Mouse (Mus musculus): Measurements from ENCODE around the gene Ube2m. TPM values are rescaled to one million over a fixed set of nuclear protein-coding genes. Genes with fewer than 3 reads are reported as not detected.

The Ube2m gene
- polyA plus RNA-seq, 1 experiment from 2014 or later, result 156 TPM

DNA sequence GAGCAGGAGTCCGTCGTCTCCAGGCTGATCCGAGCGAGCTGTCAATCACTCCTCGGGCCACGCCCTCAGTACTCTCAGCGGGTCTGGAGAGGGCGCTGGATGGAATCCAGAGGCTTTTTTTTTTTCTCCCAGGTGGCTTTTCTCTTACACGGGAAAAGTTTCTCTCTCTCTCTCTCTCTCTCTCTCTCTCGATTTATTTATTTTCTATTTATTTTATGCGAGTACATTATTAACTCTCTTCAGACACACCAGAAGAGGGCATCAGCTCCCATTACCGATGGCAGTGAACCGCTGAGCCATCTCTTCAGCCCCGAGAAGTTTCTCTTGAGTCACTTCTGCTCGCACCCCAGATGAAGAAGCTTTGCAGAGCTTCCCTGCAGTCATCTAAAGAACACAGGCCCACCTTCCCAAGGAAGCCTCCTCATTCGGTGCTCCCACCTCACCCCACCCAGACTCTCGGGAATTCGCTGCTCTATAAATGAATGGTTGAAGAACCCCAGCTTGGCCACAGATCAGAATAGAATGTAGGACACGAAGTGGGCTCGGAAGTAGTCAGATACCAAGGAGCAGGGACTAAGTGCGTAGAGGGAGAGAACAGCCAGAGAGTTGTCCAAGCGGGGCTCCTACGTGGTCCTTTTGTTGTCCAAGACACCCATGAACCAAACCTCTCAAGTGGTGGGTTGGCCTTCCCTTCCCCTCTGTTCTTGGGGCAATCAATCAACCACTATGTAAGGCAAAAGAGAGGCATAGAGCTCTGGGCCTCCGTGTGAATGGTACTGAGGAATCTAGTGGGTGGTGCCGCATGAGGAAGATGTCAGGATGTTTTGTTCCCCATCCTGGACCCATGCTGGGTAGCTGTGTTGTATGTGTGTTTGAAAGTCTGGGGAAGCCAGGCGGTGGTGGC lies 27.8 kb downstream of the Ube2m start, which contains the start of gene Zbtb45:
Gene Zbtb45, minus strand, starts transcription at position 30 of the 904 bp plus-strand sequence.
- Histone ChIP-seq H3K36me3 (ENCODE audit: control insufficient read depth, insufficient read depth, low read length) (peaks cover 19% of the 10 kb centered on the region; the same call in 1 of the 2 replicates), H3K27me3 (ENCODE audit: control insufficient read depth, insufficient read depth, low read length) (no peaks in the 10 kb centered on the region), H3K4me1 (ENCODE audit: control insufficient read depth, insufficient read depth, low read length) (peaks cover 3% of the 10 kb centered on the region; the same call in 1 of the 2 replicates), H3K9me3 (ENCODE audit: control insufficient read depth, low read length) (no peaks in the 10 kb centered on the region), H3K4me3 (ENCODE audit: low read length) (peak within 1 kb of the TSS; percentile 70), H3K4me2 (replicated peaks; ENCODE audit: low read depth, low read length) (peak within 1 kb of the TSS; percentile 62), H3K27ac (ENCODE audit: low read depth, low read length) (peak within 1 kb of the TSS; percentile 97), H3K9ac (ENCODE audit: low read depth, low read length) (peak within 1 kb of the TSS; percentile 76)
- 14% methylated on average over 26 of the region's 26 CpGs for WGBS
- ATAC-seq (ENCODE audit: low FRiP score, low TSS enrichment), result peak; percentile 1; the same call in 1 of the 2 replicates

DNA sequence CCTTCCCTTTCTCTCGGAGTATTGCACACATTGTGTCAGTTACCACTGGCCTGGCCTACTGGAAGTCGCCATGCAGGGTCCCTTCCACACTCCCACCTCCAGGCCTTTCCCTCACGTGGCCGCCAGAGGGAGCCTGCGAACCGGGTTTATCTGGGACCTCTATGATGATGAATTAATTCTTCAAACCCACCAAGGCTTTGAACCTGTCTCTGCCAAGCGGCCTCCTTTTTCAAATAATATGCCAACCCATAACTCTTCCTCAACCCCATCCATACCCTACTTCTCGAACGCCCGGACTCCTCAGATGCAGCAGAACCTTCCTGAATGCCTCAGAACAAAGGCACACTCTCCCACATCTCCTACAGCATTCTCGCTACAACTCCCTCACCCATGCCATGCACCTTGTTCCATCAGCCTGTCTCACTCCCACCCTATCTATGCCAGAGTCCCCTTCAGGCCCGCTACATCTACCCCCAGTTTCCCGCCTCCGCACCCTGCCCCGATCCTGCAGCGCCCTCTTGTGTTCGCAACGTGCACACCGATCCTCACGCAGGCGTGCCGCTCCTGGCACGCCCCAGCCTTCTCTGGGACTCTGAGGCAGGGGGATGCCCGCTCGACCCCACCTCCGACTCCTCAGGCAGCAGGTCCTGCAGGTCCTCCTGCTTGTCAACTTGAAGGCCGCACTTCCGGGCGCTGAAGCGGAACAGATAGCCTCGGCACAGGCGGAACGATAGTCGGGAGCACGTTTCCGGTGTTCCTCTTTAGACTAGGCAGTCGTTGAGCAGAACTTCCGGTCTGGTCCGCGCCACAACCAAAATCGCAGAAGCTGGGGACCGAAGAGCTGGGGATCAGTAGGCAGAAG lies 28.7 kb downstream of the Ube2m start:
- H3K27me3 ChIP-seq (ENCODE audit: control insufficient read depth, insufficient read depth, low read length), result no peaks in the 10 kb centered on the region
- peaks cover 3% of the 10 kb centered on the region; the same call in 1 of the 2 replicates for H3K4me1 ChIP-seq (ENCODE audit: control insufficient read depth, insufficient read depth, low read length)
- peak; percentile 93 for ATAC-seq (ENCODE audit: low FRiP score, low TSS enrichment)
- H3K27ac ChIP-seq (ENCODE audit: low read depth, low read length), result peak overlapping the region; percentile 97
- H3K4me2 ChIP-seq (replicated peaks; ENCODE audit: low read depth, low read length), result peak overlapping the region; percentile 62
- H3K9me3 ChIP-seq (ENCODE audit: control insufficient read depth, low read length), result no peaks in the 10 kb centered on the region
- H3K4me3 ChIP-seq (ENCODE audit: low read length), result peak overlapping the region; percentile 70
- WGBS, result under 1% methylated on average over 42 of the region's 42 CpGs
- H3K9ac ChIP-seq (ENCODE audit: low read depth, low read length), result peak overlapping the region; percentile 76
- H3K36me3 ChIP-seq (ENCODE audit: control insufficient read depth, insufficient read depth, low read length), result peaks cover 19% of the 10 kb centered on the region; the same call in 1 of the 2 replicates

DNA sequence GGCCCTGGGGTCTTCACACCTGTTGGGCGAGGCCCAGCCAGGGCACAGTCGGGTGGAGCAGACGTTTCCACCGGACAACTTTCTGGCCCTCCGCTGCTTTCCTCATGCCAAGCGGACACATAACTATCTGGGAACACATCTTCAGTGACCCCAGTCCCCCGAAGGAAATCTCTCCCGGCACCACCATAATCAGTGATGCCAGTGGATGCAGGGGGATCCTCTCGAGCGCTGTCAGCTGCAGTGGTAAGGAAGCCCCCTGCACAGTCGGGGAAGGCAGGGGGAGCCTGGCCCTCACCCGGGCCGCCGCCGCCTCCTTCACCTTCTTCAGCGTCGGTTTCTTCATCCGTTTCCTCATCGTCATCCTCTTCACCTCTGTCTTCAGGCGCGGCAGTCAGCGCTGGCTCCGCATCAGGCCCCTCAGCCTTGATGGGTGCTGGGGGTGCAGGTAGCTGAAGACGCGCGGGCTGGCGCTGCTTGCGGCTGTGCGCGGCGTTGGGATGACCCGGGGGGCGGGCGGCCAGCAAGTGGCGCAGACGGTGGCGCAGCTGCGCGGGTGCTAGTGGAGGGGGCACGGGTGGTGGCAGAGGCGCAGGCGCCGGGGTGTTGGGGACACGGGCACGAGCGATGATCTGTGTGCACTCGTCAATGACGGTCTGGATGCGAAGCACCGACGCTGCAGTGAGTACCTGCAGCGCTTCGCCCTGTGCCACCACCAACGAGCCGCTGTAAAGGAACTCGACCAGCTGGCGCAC lies 30.6 kb downstream of the Ube2m start:
- H3K36me3 ChIP-seq (ENCODE audit: control insufficient read depth, insufficient read depth, low read length), result peaks cover 19% of the 10 kb centered on the region; the same call in 1 of the 2 replicates
- no peak for ATAC-seq (ENCODE audit: low FRiP score, low TSS enrichment)
- H3K4me1 ChIP-seq (ENCODE audit: control insufficient read depth, insufficient read depth, low read length), result peaks cover 3% of the 10 kb centered on the region; the same call in 1 of the 2 replicates
- peak overlapping the region; percentile 44; the same call in 1 of the 2 replicates for H3K9ac ChIP-seq (ENCODE audit: low read depth, low read length)
- H3K27me3 ChIP-seq (ENCODE audit: control insufficient read depth, insufficient read depth, low read length), result no peaks in the 10 kb centered on the region
- no peaks in the 10 kb centered on the region for H3K9me3 ChIP-seq (ENCODE audit: control insufficient read depth, low read length)
- H3K27ac ChIP-seq (ENCODE audit: low read depth, low read length), result no peak overlapping the region
- H3K4me3 ChIP-seq (ENCODE audit: low read length), result peak overlapping the region; percentile 27
- 38% methylated on average over 57 of the region's 57 CpGs for WGBS
- peak overlapping the region; percentile 40 for H3K4me2 ChIP-seq (replicated peaks; ENCODE audit: low read depth, low read length)

DNA sequence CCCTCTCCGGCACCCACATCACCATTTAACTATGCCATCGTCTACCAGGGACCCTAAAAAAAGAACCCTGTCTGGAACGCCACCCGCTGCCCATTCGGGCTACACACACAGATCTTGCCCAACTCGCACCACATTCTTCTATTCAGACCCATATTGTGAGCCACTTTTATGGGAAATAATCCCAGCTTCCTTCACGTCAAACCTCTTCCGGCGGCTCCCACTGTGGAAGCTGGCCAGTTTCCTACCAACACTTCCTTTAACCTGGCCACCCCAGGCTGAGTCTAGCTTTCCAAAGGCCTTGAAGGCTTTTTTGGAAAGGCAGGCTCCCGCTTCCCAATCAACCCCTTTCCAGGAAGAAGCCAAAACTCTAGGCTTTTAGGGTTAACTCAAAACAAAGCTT lies 31.5 kb downstream of the Ube2m start:
- H3K4me1 ChIP-seq (ENCODE audit: control insufficient read depth, insufficient read depth, low read length), result peaks cover 3% of the 10 kb centered on the region; the same call in 1 of the 2 replicates
- peaks cover 19% of the 10 kb centered on the region; the same call in 1 of the 2 replicates for H3K36me3 ChIP-seq (ENCODE audit: control insufficient read depth, insufficient read depth, low read length)
- no peak overlapping the region; the same call in 1 of the 2 replicates for H3K27ac ChIP-seq (ENCODE audit: low read depth, low read length)
- H3K9me3 ChIP-seq (ENCODE audit: control insufficient read depth, low read length), result no peaks in the 10 kb centered on the region
- H3K27me3 ChIP-seq (ENCODE audit: control insufficient read depth, insufficient read depth, low read length), result no peaks in the 10 kb centered on the region
- H3K4me3 ChIP-seq (ENCODE audit: low read length), result no peak overlapping the region; the same call in 1 of the 2 replicates
- 88% methylated on average over 10 of the region's 10 CpGs for WGBS
- no peak for ATAC-seq (ENCODE audit: low FRiP score, low TSS enrichment)
- H3K4me2 ChIP-seq (replicated peaks; ENCODE audit: low read depth, low read length), result no peak overlapping the region
- H3K9ac ChIP-seq (ENCODE audit: low read depth, low read length), result no peak overlapping the region

GRCm38 (mm10) chr7:13006011-13006410 lies 32.1 kb downstream of the Ube2m start:
- Histone ChIP-seq H3K4me3 (ENCODE audit: low read length) (no peak overlapping the region), H3K9me3 (ENCODE audit: control insufficient read depth, low read length) (no peaks in the 10 kb centered on the region), H3K9ac (ENCODE audit: low read depth, low read length) (no peak overlapping the region), H3K27ac (ENCODE audit: low read depth, low read length) (no peak overlapping the region), H3K27me3 (ENCODE audit: control insufficient read depth, insufficient read depth, low read length) (no peaks in the 10 kb centered on the region), H3K36me3 (ENCODE audit: control insufficient read depth, insufficient read depth, low read length) (peaks cover 19% of the 10 kb centered on the region; the same call in 1 of the 2 replicates), H3K4me2 (replicated peaks; ENCODE audit: low read depth, low read length) (no peak overlapping the region), H3K4me1 (ENCODE audit: control insufficient read depth, insufficient read depth, low read length) (peaks cover 3% of the 10 kb centered on the region; the same call in 1 of the 2 replicates)
- ATAC-seq (ENCODE audit: low FRiP score, low TSS enrichment), result no peak
- 91% methylated on average over 17 of the region's 17 CpGs for WGBS

DNA sequence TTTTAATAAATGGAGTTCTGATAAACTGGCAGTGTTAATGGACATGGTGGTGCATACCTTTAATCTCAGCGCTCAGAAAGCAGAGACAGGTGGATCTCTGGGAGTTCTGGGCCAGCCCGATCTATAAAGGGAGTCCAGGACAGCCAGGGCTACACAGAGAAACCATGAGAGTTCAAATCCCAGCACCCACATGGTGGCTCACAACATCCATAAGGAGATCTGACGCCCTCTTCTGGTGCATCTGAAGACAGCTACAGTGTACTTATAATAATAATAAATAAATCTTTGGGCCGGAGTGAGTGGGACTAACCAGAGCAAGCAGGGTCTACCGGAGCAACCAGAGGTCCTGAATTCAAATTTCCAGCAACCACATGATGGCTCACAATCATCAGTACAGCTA lies 34.7 kb downstream of the Ube2m start:
- Histone ChIP-seq H3K4me1 (ENCODE audit: control insufficient read depth, insufficient read depth, low read length) (peaks cover 3% of the 10 kb centered on the region; the same call in 1 of the 2 replicates), H3K9ac (ENCODE audit: low read depth, low read length) (no peak overlapping the region), H3K27ac (ENCODE audit: low read depth, low read length) (no peak overlapping the region), H3K9me3 (ENCODE audit: control insufficient read depth, low read length) (no peaks in the 10 kb centered on the region), H3K4me3 (ENCODE audit: low read length) (no peak overlapping the region), H3K27me3 (ENCODE audit: control insufficient read depth, insufficient read depth, low read length) (no peaks in the 10 kb centered on the region), H3K36me3 (ENCODE audit: control insufficient read depth, insufficient read depth, low read length) (peaks cover 19% of the 10 kb centered on the region; the same call in 1 of the 2 replicates), H3K4me2 (replicated peaks; ENCODE audit: low read depth, low read length) (no peak overlapping the region)
- ATAC-seq (ENCODE audit: low FRiP score, low TSS enrichment), result no peak
- whole genome bisulfite sequencing, result 79% methylated on average over 5 of the region's 5 CpGs

DNA sequence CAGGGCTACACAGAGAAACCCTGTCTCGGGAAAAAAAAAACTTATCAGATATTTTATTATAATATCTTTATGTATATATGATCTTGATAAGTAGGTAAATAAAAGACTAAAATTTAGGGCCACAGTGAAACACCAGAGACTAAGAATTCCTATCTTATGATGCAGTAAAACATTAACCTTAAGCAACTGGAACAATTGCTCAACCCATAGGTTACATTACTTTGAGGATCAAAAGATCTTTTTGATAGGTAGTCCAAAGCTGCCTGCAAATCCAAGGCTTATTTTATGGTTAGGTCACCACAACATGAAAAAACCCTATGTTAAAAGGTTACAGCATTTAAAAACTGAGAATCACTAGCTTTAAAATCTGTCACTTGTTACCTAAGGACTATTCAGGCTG lies 36.5 kb downstream of the Ube2m start:
- Histone ChIP-seq H3K4me1 (ENCODE audit: control insufficient read depth, insufficient read depth, low read length) (no peaks in the 10 kb centered on the region), H3K27me3 (ENCODE audit: control insufficient read depth, insufficient read depth, low read length) (no peaks in the 10 kb centered on the region), H3K4me3 (ENCODE audit: low read length) (no peak overlapping the region), H3K27ac (ENCODE audit: low read depth, low read length) (no peak overlapping the region), H3K36me3 (ENCODE audit: control insufficient read depth, insufficient read depth, low read length) (peaks cover 12% of the 10 kb centered on the region; the same call in 1 of the 2 replicates), H3K9me3 (ENCODE audit: control insufficient read depth, low read length) (no peaks in the 10 kb centered on the region), H3K4me2 (replicated peaks; ENCODE audit: low read depth, low read length) (no peak overlapping the region), H3K9ac (ENCODE audit: low read depth, low read length) (no peak overlapping the region)
- 67% methylated on average over 1 of the region's 1 CpGs for WGBS
- ATAC-seq (ENCODE audit: low FRiP score, low TSS enrichment), result no peak

DNA sequence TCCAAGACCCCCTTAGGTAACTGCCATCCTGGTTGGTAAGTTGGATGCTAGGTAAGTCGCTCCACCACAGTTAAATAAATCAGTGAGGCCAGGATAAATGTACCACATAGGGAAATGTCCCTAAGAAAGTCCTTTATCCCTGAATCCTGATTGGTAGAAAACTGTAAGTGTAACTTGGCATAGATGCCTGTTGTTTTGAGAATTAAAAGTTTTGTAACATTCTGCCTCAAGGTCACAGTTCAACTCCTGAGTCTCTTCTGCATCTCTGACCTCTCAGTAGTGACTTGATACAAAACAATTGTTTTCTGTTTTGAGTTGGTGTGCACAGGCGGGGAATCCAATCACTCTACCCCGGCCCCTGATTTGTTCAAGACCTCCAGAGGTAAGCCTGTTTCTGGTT lies 39.2 kb downstream of the Ube2m start, which contains the start of gene Trim28:
Gene Trim28, plus strand, starts transcription at position 264 of the 400 bp plus-strand sequence.
- Histone ChIP-seq H3K9me3 (ENCODE audit: control insufficient read depth, low read length) (no peaks in the 10 kb centered on the region), H3K4me2 (replicated peaks; ENCODE audit: low read depth, low read length) (no peak within 1 kb of the TSS), H3K9ac (ENCODE audit: low read depth, low read length) (no peak within 1 kb of the TSS), H3K27me3 (ENCODE audit: control insufficient read depth, insufficient read depth, low read length) (no peaks in the 10 kb centered on the region), H3K36me3 (ENCODE audit: control insufficient read depth, insufficient read depth, low read length) (no peaks in the 10 kb centered on the region), H3K4me3 (ENCODE audit: low read length) (no peak within 1 kb of the TSS), H3K27ac (ENCODE audit: low read depth, low read length) (no peak within 1 kb of the TSS), H3K4me1 (ENCODE audit: control insufficient read depth, insufficient read depth, low read length) (no peaks in the 10 kb centered on the region)
- 87% methylated on average over 3 of the region's 3 CpGs for WGBS
- no peak for ATAC-seq (ENCODE audit: low FRiP score, low TSS enrichment)

Measured in kidney, embryonic 14.5 days (tissue).